Mouse (Mus musculus) hindbrain, embryonic 13.5 days (tissue): ENCODE results near the gene Cenpw. TPM values are rescaled to one million over a fixed set of nuclear protein-coding genes. Genes with fewer than 3 reads are reported as not detected.

ENCODE experiments used
- ATAC-seq: fragments of 200-750 bp; cut with Nextera tagmentation; 2 replicates; pipeline ENCODE4 v1.8.0; 2017; ENCODE audit warnings: moderate TSS enrichment; ENCODE audit not compliant: low FRiP score
- H3K27ac ChIP-seq: fragments of 300-500 bp; sonication (generic); 2 replicates; pipeline ENCODE4 v1.5.1; 2015; ENCODE audit warnings: inconsistent platforms, mild to moderate bottlenecking, moderate library complexity
- H3K27me3 ChIP-seq: fragments of 300-500 bp; sonication (generic); 2 replicates; pipeline ENCODE4 v1.6.1; 2015; ENCODE audit warnings: mild to moderate bottlenecking, inconsistent platforms
- H3K36me3 ChIP-seq: fragments of 300-500 bp; sonication (generic); 2 replicates; pipeline ENCODE4 v1.6.1; 2015; ENCODE audit warnings: mild to moderate bottlenecking, inconsistent platforms
- H3K4me1 ChIP-seq: fragments of 300-500 bp; sonication (generic); replicated peaks from 2 replicates; pipeline ENCODE4 v1.6.1; 2015; ENCODE audit warnings: inconsistent platforms
- H3K4me2 ChIP-seq: fragments of 300-500 bp; sonication (generic); 2 replicates; pipeline ENCODE4 v1.6.1; 2015; ENCODE audit warnings: inconsistent platforms, mild to moderate bottlenecking, moderate library complexity
- H3K4me3 ChIP-seq: fragments of 300-500 bp; sonication (generic); 2 replicates; pipeline ENCODE4 v1.5.1; 2015; ENCODE audit warnings: mild to moderate bottlenecking, inconsistent platforms
- H3K9ac ChIP-seq: fragments of 300-500 bp; sonication (generic); 2 replicates; pipeline ENCODE4 v1.6.1; 2015; ENCODE audit warnings: mild to moderate bottlenecking, inconsistent platforms
- H3K9me3 ChIP-seq: fragments of 300-500 bp; sonication (generic); 2 replicates; pipeline ENCODE4 v1.6.1; 2016; ENCODE audit warnings: inconsistent platforms
- WGBS: fragments of 180-500 bp; shearing (Covaris S2); methylation state at CpG from one replicate; pipeline ENCODE4 v1.1.7; 2015; 5-methylcytosine and 5-hydroxymethylcytosine counted together
- polyA plus RNA-seq: library from polyadenylated mRNA; unstranded; fragments of >200 nt; fragmentation: Nextera tagmentation; extraction: Ambion mirVana; gene quantifications from 2 replicates; pipeline ENCODE4 v1.2.1, GENCODE M21; 2015

Cenpw gene
- polyA plus RNA-seq, result 16.9 and 17.0 TPM in 2 replicates

- no peaks in the 10 kb centered on the region for H3K27me3 ChIP-seq
- peak within 1 kb of the TSS; percentile 79 for H3K9ac ChIP-seq
- peak within 1 kb of the TSS; percentile 73 for H3K4me3 ChIP-seq
- H3K9me3 ChIP-seq, result no peaks in the 10 kb centered on the region
- peak; percentile 100 for ATAC-seq
- no peak within 1 kb of the TSS for H3K27ac ChIP-seq
- no peaks in the 10 kb centered on the region for H3K36me3 ChIP-seq
- H3K4me2 ChIP-seq, result peak within 1 kb of the TSS; percentile 92
- under 1% methylated on average over 55 of the region's 55 CpGs for WGBS
- 0 out of 2 replicates have a peak, but pooled peaks cover 4% of the 10 kb centered on the region for H3K4me1 ChIP-seq
Observed at GRCm38 (mm10) chr10:30199916-30200826, at the start of gene Cenpw. Gene Cenpw, minus strand, starts transcription at chr10:30200560.

- whole genome bisulfite sequencing, result 80% methylated on average over 3 of the region's 3 CpGs
Observed at GRCm38 (mm10) chr10:30249654-30250053, 49.3 kb upstream of the Cenpw start.

GRCm38 (mm10) chr10:30199501-30199900 is 859 bp downstream of the Cenpw start:
- no peak for ATAC-seq
- H3K9ac ChIP-seq, result no peak overlapping the region
- no peaks in the 10 kb centered on the region for H3K27me3 ChIP-seq
- no peak overlapping the region for H3K27ac ChIP-seq
- H3K4me3 ChIP-seq, result peak overlapping the region; percentile 73
- H3K4me2 ChIP-seq, result peak overlapping the region; percentile 92
- no peaks in the 10 kb centered on the region for H3K9me3 ChIP-seq
- 67% methylated on average over 5 of the region's 5 CpGs for WGBS
- 0 out of 2 replicates have a peak, but pooled peaks cover 4% of the 10 kb centered on the region for H3K4me1 ChIP-seq
- no peaks in the 10 kb centered on the region for H3K36me3 ChIP-seq

More at GRCm38 (mm10) chr10:30249654-30250053, 49.3 kb upstream of the Cenpw start:
- Histone ChIP-seq H3K9me3 (no peaks in the 10 kb centered on the region), H3K36me3 (no peaks in the 10 kb centered on the region), H3K4me1 (no peaks in the 10 kb centered on the region), H3K27me3 (no peaks in the 10 kb centered on the region), H3K9ac (no peak overlapping the region), H3K4me3 (no peak overlapping the region), H3K4me2 (no peak overlapping the region), H3K27ac (no peak overlapping the region)
- no peak for ATAC-seq

GRCm38 (mm10) chr10:30167700-30168099 is 32.7 kb downstream of the Cenpw start:
- no peak overlapping the region for H3K9ac ChIP-seq
- H3K9me3 ChIP-seq, result no peaks in the 10 kb centered on the region
- H3K36me3 ChIP-seq, result no peaks in the 10 kb centered on the region
- no peak overlapping the region for H3K4me2 ChIP-seq
- H3K4me1 ChIP-seq, result no peaks in the 10 kb centered on the region
- no peak for ATAC-seq
- 88% methylated on average over 4 of the region's 4 CpGs for WGBS
- no peak overlapping the region for H3K4me3 ChIP-seq
- no peak overlapping the region for H3K27ac ChIP-seq
- no peaks in the 10 kb centered on the region for H3K27me3 ChIP-seq
